Comparison of ENCODE assay signal across 8 mouse cellular contexts in genomic region chr9:122572836-122573267, GRCm38 (mm10).
A peak's percentile ranks its signal among the peaks of the same experiment; 100 is the strongest.
DNase-seq lines count a peak whose midpoint lies in the region; ATAC-seq lines count a peak whose summit lies in the region.

No protein-coding gene starts in this region.

- H3K27me3 ChIP-seq in liver, embryonic 16.5 days (ENCODE audit: control insufficient read depth, insufficient read depth, low read depth, low read length), result peaks cover 58% of the 10 kb centered on the region

- no peak overlapping the region for H3K27ac ChIP-seq in liver, embryonic 16.5 days (ENCODE audit: low read length)

- peak overlapping the region; percentile 38; the same call in 1 of the 2 replicates for H3K4me3 ChIP-seq in liver, embryonic 16.5 days (ENCODE audit: low read depth, low read length)

- H3K4me1 ChIP-seq in liver, embryonic 16.5 days (ENCODE audit: control insufficient read depth, low read depth, low read length), result no peaks in the 10 kb centered on the region; the same call in 1 of the 2 replicates

- no peak for ATAC-seq in liver, embryonic 16.5 days (ENCODE audit: low read depth)

- WGBS in liver, embryonic 16.5 days (ENCODE audit: insufficient replicate concordance), result 5% methylated on average over 13 of the region's 13 CpGs

- no peaks in the 10 kb centered on the region for H3K36me3 ChIP-seq in liver, embryonic 16.5 days (ENCODE audit: control insufficient read depth, insufficient read depth)

- no peaks in the 10 kb centered on the region for H3K9me3 ChIP-seq in liver, embryonic 16.5 days (replicated peaks; ENCODE audit: control insufficient read depth, low read length)

- DNase-seq in embryo, embryonic 10.5 days (ENCODE audit: low spot score), result peak; percentile 36
- DNase-seq in embryo, embryonic 10 days (ENCODE audit: low spot score), result no peak
- DNase-seq in right cerebral cortex, adult 18-20 months, result peak; percentile 49
- no peak for DNase-seq in right cerebral cortex, adult 2 months (ENCODE audit: low spot score in 2 of 2)
- no peak for DNase-seq in retina, postnatal 1 day
- no peak for DNase-seq in urinary bladder, postnatal 10 days (ENCODE audit: low spot score)
- no peak for DNase-seq in urinary bladder, postnatal 4 days (ENCODE audit: low spot score in 2 of 2)

- no peak overlapping the region; the same call in 1 of the 2 replicates for H3K4me2 ChIP-seq in liver, embryonic 16.5 days (ENCODE audit: low read depth, low read length)

- no peak overlapping the region for H3K9ac ChIP-seq in liver, embryonic 16.5 days (ENCODE audit: low read depth, low read length)

Comparison
In these comparisons a context has a peak if more than half of its experiments do, and no peak if none do; other contexts are left out.
1. DNase-seq: peak in embryo, embryonic 10.5 days (single experiment) and right cerebral cortex, adult 18-20 months (single experiment); none in embryo, embryonic 10 days (single experiment), right cerebral cortex, adult 2 months (0 of 2), retina, postnatal 1 day (single experiment), urinary bladder, postnatal 10 days (single experiment) and urinary bladder, postnatal 4 days (0 of 2).